Mouse (Mus musculus) C2C12 (cell line): ENCODE data around the gene Pigm. TPM values are rescaled to one million over a fixed set of nuclear protein-coding genes. Genes with fewer than 3 reads are reported as not detected.

Experiments used
- H3K27me3 ChIP-seq: one replicate; pipeline ENCODE4 v1.6.1; 2011; ENCODE audit not compliant: control insufficient read depth, insufficient read depth, insufficient read length
- H3K36me3 ChIP-seq: one replicate; pipeline ENCODE4 v1.6.1; 2011; ENCODE audit not compliant: control insufficient read depth, insufficient read depth
- H3K4me3 ChIP-seq: one replicate; pipeline ENCODE4 v1.5.1; 2011; ENCODE audit warnings: mild to moderate bottlenecking, control low read depth; ENCODE audit not compliant: poor library complexity, insufficient read depth, severe bottlenecking
- H3K79me2 ChIP-seq: one replicate; pipeline ENCODE4 v1.6.1; 2011; ENCODE audit not compliant: control insufficient read depth, insufficient read depth
- H3K79me3 ChIP-seq: one replicate; pipeline ENCODE4 v1.6.1; 2011; ENCODE audit warnings: low read depth, control low read depth
- H3ac ChIP-seq: one replicate; pipeline ENCODE3; 2011; ENCODE audit warnings: low read depth; ENCODE audit not compliant: control insufficient read depth, insufficient read length
- CEBPB ChIP-seq: IDR thresholded peaks from one replicate; pipeline ENCODE4 v1.6.1; 2011; ENCODE audit warnings: low read depth, mild to moderate bottlenecking, control low read depth, moderate library complexity
- CTCF ChIP-seq: IDR thresholded peaks from one replicate; pipeline ENCODE4 v1.5.1; 2011; ENCODE audit not compliant: control insufficient read depth, insufficient read depth, insufficient read length
- FOSL1 ChIP-seq: IDR thresholded peaks from one replicate; pipeline ENCODE4 v1.8.0; 2011; ENCODE audit warnings: mild to moderate bottlenecking, low read length; ENCODE audit not compliant: poor library complexity, insufficient read depth, severe bottlenecking
- MAX ChIP-seq: IDR thresholded peaks from one replicate; pipeline ENCODE4 v1.6.1; 2011; ENCODE audit warnings: mild to moderate bottlenecking, control low read depth
- MYOD1 ChIP-seq: IDR thresholded peaks from one replicate; pipeline ENCODE4 v1.6.1; 2011; ENCODE audit warnings: low read depth; ENCODE audit not compliant: control insufficient read depth, insufficient read length
- MYOG ChIP-seq: IDR thresholded peaks from one replicate; pipeline ENCODE4 v1.6.1; 2011; ENCODE audit not compliant: control insufficient read depth, insufficient read length; ENCODE audit errors: extremely low read depth
- USF1 ChIP-seq: IDR thresholded peaks from one replicate; pipeline ENCODE4 v1.6.1; 2011; ENCODE audit warnings: low read depth, mild to moderate bottlenecking, control low read depth, moderate library complexity
- polyA plus RNA-seq: library from polyadenylated mRNA; unstranded; fragments of >200 nt; fragmentation: generic; extraction: Trizol; gene quantifications from one replicate; pipeline ENCODE4 v1.2.1, GENCODE M21; 2012; ENCODE audit warnings: missing spikeins

Pigm gene
- polyA plus RNA-seq, 1 experiment = 3.8 TPM

- no peaks in the 10 kb centered on the region for H3K79me3 ChIP-seq
- H3K4me3 ChIP-seq = no peak overlapping the region
- no peak for TF ChIP-seq USF1
- no peak for TF ChIP-seq FOSL1
- no peak for TF ChIP-seq CTCF
- TF ChIP-seq MYOD1 = no peak
- no peak for TF ChIP-seq MYOG
- no peaks in the 10 kb centered on the region for H3K79me2 ChIP-seq
- H3ac ChIP-seq = no peak overlapping the region
- H3K27me3 ChIP-seq = no peaks in the 10 kb centered on the region
- H3K36me3 ChIP-seq = no peaks in the 10 kb centered on the region
Measured at GRCm38 (mm10) chr1:172392643-172393170, 16.4 kb downstream of the Pigm start.

- Histone ChIP-seq H3ac (no peak overlapping the region), H3K36me3 (no peaks in the 10 kb centered on the region), H3K79me3 (no peaks in the 10 kb centered on the region), H3K4me3 (no peak overlapping the region), H3K79me2 (no peaks in the 10 kb centered on the region), H3K27me3 (no peaks in the 10 kb centered on the region)
- no peak for TF ChIP-seq CTCF
- TF ChIP-seq MYOD1 = no peak
- no peak for TF ChIP-seq MAX
Measured at GRCm38 (mm10) chr1:172393739-172394138, 17.4 kb downstream of the Pigm start.

- no peaks in the 10 kb centered on the region for H3K79me2 ChIP-seq
- no peak for TF ChIP-seq MYOG
- no peaks in the 10 kb centered on the region for H3K36me3 ChIP-seq
- H3ac ChIP-seq = no peak overlapping the region
- no peaks in the 10 kb centered on the region for H3K27me3 ChIP-seq
- H3K79me3 ChIP-seq = no peaks in the 10 kb centered on the region
- H3K4me3 ChIP-seq = no peak overlapping the region
Measured at GRCm38 (mm10) chr1:172396996-172397752, 20.8 kb downstream of the Pigm start.

GRCm38 (mm10) chr1:172406077-172406706 is 29.8 kb downstream of the Pigm start:
- no peak overlapping the region for H3K4me3 ChIP-seq
- no peaks in the 10 kb centered on the region for H3K79me2 ChIP-seq
- no peaks in the 10 kb centered on the region for H3K36me3 ChIP-seq
- no peak for TF ChIP-seq CEBPB
- no peak for TF ChIP-seq FOSL1
- TF ChIP-seq MAX = no peak
- TF ChIP-seq CTCF = no peak
- TF ChIP-seq USF1 = no peak
- TF ChIP-seq MYOD1 = no peak
- TF ChIP-seq MYOG = no peak
- peak overlapping the region; percentile 6 for H3ac ChIP-seq
- no peaks in the 10 kb centered on the region for H3K79me3 ChIP-seq
- no peaks in the 10 kb centered on the region for H3K27me3 ChIP-seq

GRCm38 (mm10) chr1:172408996-172409395 is 32.6 kb downstream of the Pigm start:
- H3K27me3 ChIP-seq = no peaks in the 10 kb centered on the region

GRCm38 (mm10) chr1:172409431-172409830 is 33.1 kb downstream of the Pigm start:
- TF ChIP-seq USF1 = no peak
- no peak overlapping the region for H3K4me3 ChIP-seq
- no peaks in the 10 kb centered on the region for H3K79me2 ChIP-seq
- no peaks in the 10 kb centered on the region for H3K36me3 ChIP-seq
- no peaks in the 10 kb centered on the region for H3K27me3 ChIP-seq
- H3ac ChIP-seq = no peak overlapping the region
- H3K79me3 ChIP-seq = no peaks in the 10 kb centered on the region

More at GRCm38 (mm10) chr1:172408996-172409395, 32.6 kb downstream of the Pigm start:
- H3K36me3 ChIP-seq = no peaks in the 10 kb centered on the region
- H3K79me3 ChIP-seq = no peaks in the 10 kb centered on the region
- H3K4me3 ChIP-seq = no peak overlapping the region
- no peak overlapping the region for H3ac ChIP-seq
- H3K79me2 ChIP-seq = no peaks in the 10 kb centered on the region
- no peak for TF ChIP-seq FOSL1
- peak; percentile 44 for TF ChIP-seq CEBPB
- TF ChIP-seq CTCF = peak; percentile 46
- TF ChIP-seq MYOG = no peak
